Mouse (Mus musculus) kidney, postnatal 36 days (tissue): ENCODE results near the gene Ovol2.
"Not testable (repeated sequence)": the region's sequence is repeated elsewhere in the genome, so short reads cannot be mapped to it uniquely, and the experiment has no call there.

Experiments used
- DNase-seq, 2 experiments: peaks; one replicate each; pipeline ENCODE4 v3.0.0; 2021 to 2022; ENCODE audit warnings: mixed read lengths in 2 of 2

Ovol2 gene

DNA sequence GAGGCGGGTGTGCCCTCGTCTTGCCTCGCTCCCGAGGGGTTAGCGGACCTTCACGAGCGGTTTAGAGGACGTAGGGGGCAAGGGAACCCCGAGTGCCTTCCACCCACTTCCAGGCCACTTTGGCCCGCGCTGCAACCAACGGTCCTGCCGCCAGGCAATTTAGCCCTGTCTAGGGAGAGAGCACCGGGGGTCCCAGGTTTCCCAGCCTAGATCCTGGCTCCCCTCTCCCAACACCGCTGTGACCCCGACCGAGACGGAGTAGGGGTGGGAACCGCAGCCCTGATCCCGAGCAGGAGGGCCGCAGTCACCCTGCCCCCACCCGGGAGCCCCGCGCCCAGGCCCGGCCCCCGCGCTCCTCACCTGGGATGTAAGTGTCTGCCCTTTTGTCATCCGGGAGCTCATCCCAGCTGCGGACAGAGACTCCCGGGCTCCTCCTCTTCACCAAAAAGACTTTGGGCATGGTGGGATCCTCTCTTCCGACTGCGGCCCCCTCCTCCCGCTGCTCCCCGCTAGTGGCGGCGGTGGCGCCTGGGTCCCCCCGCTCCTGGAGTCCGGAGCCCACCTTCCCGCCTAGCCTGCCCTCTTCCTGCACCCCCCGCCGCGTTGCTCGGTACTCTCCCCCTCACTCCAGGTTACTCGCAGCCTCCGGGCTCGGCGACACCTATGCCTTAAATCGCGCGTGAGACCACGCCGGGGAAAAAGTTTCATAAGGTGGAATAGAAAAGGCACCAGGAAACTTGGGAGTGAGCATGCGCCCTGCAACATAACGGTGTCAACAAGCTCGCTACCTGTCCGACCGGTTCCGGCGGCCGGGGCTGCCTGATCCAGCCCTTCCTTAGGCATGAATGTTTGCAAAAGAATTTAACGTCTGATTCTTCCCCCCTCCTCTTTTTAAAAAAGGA lies at the start of gene Ovol2:
Ovol2 (minus strand) TSS at position 746 of the 902 bp plus-strand sequence.
- peak; percentile 71 to 82 for DNase-seq

DNA sequence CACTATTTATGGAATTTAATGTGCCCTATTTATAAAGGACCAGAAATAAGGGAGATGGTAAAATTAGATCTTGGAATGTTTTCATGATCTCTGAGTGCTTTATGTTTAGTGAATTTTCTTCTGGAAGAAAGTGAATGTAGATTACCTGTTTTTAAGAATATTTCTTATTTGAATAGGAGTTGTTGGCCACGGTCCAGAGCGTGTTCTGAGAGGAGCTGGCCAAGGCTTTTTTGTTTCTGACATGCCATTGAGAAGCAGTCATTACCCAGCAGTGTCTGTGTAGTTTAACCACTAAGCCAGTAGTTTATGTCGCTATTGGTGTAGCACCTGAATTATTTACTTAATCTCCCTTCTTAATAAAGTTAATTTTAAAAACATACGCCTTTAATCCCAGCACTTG lies 49.8 kb upstream of the Ovol2 start:
- peak in 1 of 2 experiments; percentile 11 for DNase-seq

DNA sequence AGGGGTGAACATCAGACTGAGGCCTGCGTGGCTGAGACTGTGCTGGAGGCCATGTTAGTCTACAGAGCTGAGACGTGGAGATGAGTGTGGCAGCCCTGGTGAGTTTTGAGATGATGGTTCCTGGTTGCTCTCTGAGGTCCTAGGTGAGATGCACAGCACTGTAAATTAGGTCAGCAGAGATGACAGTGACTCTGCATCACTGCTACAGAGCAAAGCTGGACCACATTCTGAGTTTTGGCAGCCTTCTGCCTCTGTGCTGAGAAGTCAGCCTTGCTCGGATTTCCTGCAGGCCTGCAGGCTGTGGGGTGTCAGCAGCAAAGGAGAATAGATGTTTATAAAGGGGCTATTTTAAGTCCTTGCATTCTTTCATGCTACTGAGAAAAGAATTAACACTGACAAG lies 49.3 kb upstream of the Ovol2 start:
- DNase-seq = no peak

DNA sequence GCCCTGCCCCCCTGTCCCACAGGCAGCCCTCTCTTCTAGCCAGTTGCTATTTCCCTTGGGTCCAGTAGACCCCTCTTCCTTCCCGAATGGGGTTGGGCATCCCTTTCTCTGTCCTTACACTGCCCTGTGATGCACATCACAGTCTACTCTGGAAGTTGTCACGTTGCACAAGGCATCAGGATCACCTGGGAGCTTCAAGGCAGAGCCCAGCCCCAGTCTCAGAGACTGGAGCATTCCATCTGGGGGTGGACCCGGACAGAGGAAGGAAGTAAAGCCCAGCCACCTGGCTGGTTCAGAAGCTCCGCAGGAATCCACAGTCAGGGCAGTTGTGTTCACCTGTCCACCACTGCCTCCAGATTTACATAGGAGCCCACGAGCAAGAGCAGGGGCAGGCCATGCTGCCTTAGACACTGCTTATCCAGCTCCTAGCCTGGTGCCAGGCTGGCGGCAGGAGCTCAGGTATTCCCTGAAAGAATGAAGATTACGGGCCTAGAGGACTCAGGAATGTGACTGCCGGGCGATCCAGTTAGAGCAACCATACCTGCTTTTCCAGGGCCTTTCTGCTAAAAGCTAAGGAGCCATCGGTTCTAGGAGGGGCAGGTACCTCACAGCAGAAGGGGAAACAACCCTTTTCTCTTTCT lies 43.2 kb upstream of the Ovol2 start:
- DNase-seq = no peak

DNA sequence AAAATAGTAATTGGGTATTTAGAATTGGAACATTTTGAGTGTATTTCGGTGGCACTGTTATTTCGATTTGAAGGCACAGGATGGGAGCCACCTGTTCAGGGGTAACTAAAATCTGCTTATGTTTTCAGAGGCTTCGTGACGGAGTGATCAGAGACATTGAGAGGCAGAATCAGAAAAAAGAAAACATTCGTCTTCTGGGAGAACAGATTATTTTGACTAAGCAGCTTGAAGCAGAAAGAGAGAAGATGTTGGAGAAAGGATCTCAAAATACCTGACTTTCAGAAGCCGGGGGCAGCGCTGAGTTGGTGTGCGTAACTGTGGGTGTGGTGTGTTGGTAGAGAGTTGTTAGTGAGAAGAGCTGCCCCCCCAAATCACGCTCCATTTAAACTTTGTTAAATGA lies 41.1 kb upstream of the Ovol2 start:
- DNase-seq = no peak

DNA sequence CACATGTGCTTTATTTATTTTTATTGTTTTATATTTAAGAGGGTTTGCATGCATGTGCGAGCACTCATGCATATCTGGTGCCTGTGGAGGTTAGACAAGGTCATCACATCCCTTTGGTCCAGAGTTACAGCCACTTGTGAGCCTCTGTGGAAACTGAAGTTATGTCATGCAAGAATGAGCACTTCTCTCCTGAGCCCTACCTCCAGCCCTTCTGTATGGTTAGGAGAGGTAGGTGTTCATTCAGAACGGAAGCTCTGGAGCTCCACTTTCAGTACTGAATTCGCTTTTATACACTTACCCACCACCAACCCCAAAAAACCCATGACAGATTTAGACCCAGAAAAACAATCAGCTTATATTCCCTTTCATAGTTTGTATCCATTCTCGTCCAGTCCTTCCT lies 39.6 kb upstream of the Ovol2 start:
- DNase-seq = peak; percentile 8 to 13

DNA sequence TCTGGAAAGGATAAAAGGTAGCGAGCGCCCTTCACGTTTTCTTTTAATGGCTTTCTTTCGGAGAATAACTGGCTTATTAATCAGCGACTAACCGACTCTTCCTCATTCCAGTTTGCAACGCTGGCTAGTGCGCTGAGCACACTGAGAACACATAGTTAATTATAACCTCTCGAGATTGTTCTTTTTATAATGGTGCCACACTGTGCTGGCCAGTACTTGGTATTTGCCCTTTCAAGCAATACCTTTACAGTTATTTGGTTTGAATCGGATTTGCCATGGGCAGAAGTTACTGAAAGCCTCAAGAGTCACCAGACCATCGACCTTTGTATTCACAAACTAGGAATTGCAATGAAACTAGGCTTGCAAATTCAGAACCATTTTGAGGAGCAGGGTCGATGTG lies 37.6 kb upstream of the Ovol2 start:
- peak; percentile 37 to 49 for DNase-seq

DNA sequence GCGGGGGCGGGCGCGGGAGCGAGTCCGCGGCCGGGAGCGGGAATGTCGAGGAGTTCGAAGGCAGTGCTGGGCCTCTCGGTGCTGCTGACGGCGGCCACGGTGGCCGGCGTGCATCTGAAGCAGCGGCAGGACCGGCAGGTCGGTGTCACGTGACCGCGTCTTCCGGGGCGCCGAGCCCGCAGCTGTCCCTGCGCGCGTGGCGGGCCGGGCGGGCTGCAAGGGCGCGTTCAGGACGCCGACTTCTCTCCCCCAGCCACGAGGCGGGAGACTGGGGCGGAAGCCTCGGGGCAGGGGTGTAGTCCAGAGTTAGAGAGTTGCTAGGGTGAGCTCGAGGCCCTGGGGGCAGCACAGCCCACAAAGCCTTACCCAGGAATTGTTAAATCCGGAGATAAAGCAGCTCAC lies 37.1 kb upstream of the Ovol2 start:
- no peak for DNase-seq

DNA sequence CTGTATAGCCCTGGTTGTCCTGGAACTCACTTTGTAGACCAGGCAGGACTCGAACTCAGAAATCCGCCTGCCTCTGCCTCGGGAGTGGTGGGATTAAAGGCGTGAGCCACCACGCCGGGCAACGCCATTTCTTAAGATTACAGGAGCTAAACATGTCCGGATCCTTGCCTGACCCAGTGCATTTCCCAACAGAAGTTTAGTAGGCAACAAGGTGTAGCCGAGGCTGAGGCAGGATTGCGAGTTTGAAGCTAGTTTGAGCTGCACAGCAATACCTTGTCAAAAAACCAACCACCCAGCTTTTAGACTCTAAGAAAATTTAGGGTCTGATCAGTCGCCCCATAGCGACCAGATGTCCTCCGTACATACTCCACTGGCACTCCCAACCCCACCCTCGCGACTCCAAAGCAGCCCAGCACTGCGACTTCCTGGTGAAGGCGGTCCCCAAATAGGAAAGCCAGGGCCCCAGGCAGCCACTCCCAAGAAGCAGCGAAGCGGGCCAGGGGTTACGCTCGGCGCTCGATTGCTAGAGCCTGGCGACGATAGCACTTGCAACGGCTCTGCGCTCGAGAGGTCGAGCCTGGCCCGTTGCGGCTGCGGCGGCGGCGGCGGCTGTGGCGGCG lies 36.6 kb upstream of the Ovol2 start, which contains the start of the genes Kat14 and Pet117:
Kat14 (plus strand) TSS at position 584 of the 620 bp plus-strand sequence.
Pet117 (plus strand) TSS at position 597 of the 620 bp plus-strand sequence.
- peak; percentile 98 to 99 for DNase-seq

DNA sequence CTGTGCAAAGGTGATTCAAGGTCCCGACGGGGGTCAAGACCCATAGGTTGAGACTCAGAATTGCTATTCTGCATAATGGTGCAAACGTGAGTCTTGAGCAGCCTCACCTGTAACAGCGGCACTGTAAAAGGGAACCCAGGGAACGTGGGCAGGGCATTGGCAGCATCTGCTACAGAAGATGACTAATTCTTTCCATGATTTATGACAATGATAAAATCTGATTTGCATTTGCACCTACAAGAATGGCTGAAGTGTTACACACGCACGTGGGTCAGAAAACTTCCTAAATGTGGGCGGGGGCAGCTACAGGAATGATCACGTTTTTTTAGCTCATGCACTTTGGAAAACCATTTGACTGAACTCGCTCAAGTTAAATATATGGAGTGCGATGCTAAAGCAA lies 20.9 kb upstream of the Ovol2 start:
- no peak for DNase-seq

DNA sequence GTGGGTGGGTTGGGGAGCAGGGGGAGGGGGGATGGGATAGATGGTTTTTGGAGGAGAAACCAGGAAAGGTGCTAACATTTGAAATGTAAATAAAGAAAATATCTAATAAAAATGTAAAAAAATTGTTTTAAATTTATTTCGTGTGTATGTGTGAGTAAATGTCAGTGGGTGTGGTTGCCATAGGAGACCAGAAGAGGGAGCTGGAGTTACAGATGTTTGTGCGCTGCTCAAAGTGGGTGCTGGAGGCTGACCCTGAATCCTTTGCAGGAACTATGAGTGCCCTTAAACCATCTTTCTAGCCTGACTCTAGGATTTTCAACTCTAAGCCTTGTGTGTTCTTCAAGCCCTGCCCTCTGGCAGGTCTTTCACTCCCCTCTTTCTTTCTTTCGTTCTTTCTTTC lies 16.6 kb upstream of the Ovol2 start:
- DNase-seq = peak in 1 of 2 experiments; percentile 18

DNA sequence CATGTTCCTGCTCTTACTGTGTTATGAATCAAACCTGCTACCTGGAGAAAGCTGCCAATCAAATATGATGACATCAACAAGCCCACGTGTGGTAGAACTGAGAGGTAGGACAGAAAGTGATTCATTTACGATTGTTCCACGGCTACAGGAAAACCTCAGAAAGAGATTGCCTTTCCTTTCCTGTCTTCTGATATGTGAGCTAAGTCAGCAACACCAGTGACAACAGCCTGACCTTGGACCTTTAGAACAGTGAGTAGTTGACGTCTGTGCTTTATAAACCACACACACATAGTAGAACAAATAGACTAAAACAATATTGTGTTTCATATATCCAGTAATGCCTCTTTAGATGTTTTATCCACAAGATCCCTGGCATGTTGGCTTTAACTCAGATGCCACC lies 11.2 kb upstream of the Ovol2 start:
- DNase-seq = no peak

DNA sequence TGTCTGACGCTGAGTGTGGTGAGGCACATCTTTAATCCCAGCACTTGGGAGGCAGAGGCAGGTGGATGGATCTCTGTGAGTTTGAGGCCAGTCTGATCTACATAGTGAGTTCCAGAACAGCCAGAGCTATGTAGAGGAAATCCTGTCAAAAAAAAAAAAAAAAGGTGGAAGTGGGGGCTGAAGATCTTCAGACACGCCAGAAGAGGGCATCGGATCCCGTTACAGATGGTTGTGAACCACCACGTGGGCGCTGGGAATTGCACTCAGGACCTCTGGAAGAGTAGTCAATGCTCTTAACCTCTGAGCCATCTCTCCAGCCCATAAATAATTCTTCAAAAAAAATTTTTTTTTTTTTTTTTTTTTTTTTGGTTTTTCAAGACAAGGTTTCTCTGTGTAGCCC lies 6.2 kb upstream of the Ovol2 start:
- not testable (repeated sequence) for DNase-seq

DNA sequence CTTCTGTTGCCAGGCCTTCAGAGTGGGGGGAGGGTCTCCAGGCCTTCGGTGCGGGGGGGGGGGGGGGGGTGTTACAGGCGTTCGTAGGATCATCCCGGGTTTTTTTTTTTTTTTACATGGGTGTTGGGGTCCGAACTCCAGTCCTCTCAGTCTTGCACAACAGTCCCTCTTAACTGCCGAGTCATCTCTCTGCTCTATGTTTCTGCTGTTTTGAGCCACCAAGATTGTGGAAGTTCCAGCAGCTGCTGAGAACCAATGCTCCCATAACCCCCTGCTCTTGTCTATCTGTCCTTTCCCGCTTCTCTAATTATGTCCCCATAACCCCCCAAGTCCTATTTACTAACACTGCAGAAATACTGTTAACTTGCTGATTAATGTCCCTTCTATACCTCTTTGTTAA lies 5.8 kb upstream of the Ovol2 start:
- DNase-seq = no peak

DNA sequence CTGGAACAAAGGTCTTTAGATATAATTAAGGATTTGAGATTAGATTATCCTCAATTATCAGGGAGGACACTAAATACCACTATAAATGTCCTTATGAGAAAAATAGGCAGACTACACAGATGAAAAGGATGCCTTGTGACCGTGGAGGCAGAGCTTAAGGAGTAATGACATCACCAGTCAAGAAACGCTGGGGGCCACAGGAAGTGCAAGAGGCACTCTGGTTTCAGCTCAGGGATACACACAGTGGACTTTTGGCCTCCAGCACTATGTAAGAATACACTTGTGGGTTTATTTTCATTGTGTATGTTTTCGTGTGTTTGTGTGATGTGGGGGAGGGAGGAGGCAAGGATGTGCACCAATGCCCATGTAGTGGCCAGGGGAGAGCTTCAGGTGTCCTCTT lies 5.3 kb upstream of the Ovol2 start:
- no peak for DNase-seq

DNA sequence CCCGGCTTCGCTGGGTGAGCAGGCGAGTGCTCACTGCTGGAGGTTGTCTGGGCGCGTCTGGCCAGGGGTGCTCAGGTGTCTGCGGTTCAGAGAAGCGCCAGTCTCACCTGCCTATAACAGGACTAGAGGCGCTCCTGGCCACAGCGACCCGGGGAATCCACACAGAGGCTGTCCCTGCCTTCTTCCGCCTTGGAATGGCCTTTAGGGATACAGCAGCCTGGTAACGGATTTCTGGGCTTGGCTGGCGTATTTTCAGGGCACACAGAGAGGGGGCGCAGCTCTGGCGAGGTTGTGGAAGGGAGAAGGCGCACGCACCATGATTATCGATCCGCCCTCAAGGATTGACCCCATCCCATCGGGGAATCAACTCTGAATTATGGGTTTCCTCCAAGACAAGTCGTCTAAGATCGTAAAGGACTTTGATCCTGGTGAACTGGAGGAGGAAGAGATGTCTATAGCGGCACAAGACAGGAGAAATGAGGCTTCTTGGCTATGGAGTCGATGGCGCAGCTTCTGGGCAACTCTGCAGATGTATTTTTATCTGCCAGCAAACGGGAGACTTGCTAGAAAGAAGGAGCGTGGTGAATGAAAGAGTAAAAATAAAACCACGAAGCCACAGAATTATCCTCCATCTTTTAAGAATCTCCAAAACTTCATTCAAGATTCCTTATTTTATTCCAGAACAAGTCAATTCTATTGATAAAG lies 1.3 kb upstream of the Ovol2 start:
- peak in 1 of 2 experiments; percentile 13 for DNase-seq

DNA sequence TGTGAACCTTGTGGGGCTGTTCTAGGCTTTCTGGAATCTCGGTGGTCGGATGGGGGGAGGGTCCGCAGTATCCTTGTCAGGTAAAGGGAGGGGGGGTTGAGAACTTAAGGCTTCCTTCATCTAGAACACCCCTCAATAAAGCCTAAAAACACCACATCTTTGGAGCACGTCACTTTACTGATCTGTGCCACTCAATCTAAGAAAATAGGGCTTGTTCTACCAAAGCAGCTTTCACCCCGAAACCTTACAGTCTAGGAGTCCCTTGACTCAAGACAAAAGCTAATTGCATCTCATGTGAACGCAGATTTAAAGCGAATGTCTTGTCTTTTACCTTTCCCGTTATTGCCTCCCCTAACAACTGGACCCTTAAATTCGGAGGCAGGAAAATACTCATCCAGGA lies 540 bp upstream of the Ovol2 start:
- no peak for DNase-seq

DNA sequence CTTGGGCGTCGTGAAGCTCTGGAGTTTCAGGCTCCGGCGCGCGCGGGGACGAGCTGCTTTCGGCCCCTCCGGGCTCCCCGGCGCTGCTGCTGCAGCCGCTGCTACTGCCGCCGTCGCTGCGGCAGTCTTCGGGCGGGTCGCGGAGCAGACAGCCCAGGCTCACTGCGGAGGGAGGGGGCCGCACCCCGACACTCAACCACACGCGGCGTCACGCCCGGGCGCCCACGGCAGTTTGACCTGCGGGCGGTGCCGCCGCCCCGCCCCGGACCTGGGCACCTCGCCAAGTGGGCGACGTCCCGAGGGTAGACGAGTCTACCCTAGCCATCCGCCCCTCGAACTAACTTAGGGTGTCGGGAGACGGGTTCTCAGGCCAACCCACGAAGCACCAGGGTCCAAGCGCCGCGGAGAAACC lies 980 bp downstream of the Ovol2 start:
- DNase-seq = peak; percentile 43 to 73

DNA sequence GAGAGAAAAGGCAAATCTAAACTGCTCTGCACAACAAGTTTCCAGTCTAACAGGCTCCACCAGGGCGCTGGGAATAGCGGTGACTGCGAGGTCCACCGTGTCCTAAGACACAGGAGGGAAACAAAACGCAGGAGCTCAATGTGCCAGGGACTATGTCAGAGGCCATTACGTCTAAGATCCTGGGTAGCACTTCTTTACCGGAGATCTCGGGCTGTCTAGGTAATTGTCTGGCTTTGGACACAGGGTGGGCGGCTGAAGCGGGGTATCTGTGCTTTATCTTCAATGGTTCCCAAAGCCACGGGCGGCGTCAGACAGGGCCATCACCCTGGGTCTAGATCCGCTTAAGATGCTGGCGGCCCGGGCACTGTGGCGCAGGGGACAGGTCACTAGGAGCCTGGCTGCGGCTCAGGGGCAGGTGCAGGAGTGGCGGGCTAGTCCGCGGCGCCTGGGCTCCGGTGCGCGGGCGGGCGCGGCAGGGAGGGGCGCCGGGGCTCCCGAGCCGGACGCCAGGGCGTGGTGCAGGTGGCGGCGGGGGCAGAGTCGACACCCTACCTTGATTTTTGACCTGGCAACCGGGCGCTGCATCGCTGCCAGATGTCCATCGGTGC lies 1.5 kb downstream of the Ovol2 start:
- peak; percentile 13 to 28 for DNase-seq

DNA sequence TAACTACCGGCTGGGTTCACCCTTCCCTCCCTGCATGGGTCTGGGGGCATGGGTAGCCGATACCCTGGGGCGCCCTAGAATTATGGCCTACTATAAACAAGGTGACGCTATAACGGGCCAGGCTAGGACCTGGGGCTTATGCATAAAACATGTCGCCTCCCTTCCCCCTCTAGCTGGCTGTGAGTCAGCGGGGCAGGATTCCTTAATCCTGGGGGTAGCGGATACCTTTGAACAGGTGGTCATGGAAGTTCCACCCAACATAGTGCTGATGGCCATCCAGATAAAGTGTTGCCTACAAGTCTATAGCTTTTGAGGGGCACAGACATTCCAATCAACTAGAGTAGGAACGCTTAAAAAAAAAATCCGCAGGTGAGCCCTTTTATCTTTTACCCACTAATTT lies 2.0 kb downstream of the Ovol2 start:
- peak in 1 of 2 experiments; percentile 22 for DNase-seq

DNA sequence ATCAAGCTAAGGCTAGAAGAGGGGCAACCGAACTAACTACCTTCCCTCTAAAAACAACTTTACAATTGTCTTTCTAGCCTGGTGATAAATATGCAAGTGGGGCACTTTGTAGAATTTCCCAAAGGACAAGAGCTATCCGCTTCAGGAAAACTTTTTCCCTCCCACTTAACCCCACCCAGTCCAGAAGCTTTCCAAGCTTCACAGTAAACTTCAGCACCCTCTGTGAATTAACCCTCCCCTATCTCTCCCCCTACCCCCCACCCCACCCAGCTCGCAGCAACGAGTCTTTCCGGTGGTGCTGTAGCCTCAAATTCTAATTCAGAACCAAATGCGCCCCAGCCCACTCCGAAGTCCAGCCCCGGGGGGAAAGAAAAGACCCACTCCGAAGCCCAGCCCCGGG lies 2.5 kb downstream of the Ovol2 start:
- no peak for DNase-seq

DNA sequence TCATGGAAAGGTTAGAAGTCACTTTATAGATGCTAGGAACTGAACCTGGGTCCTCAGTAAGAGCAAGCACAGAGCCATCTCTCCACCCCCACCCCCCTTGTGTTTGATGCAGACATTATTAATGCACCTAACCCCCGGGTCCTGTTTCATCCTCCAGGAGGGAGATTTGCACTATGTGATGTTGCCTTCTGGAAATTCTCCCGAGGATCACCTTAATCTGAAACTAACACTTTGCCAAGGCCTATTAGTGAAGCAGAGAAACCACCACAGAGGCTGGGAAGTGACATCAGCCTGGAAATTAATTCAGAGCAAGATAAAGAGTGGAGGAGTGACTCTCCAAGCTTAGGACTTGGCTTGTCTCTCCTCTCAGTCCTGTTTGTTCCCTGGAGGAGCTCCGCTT lies 7.7 kb downstream of the Ovol2 start:
- no peak for DNase-seq

DNA sequence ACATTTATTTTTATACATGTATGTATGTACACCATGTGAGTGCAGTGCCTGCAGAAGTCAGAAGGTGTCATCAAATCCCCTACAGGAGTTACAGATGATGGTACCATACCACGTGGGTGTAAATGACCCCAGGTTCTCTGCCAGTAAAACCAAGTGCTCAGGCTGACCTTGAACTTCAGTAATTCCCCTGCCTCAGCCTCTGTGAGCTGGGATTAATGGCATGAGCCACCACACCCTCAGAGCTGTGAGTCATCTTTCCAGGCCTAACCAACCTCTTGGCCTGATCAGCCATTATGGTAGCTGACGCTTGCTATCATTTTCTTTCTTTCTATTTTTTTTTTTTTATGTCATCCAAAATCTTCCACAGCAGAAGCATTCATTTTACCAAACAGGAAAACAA lies 20.6 kb downstream of the Ovol2 start:
- DNase-seq = no peak
